25 mouse cellular contexts compared by ENCODE assay signal in the genomic region with DNA sequence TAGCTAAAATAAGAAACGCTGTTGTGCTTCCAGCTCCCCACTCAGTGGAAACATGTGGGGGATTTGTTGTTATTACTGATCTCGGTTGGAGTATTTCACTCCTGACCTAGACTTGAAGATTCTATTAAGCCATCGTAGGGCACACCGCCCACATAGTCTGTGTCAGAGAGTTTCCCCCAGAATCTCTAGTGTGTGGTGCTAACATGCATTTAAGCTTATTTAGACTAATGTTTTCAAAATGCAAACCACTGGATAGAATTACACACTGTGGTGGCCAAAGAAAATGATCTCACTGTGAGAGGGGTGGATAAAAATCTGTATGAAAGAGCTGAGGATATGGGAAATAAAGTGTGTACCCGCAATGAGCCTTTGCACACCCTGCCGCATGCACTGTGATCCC.
DNase-seq lines count a peak whose midpoint lies in the region; ATAC-seq lines count a peak whose summit lies in the region.
"Had no signal": no experiment of that assay in that cellular context is flagged by ENCODE, and none has a peak within 500 bp of the region (broad histone marks: within the 10 kb centered on the region; RNA-seq: fewer than 3 reads in every experiment).

No protein-coding gene starts in this region.

- H3K27me3 ChIP-seq in forebrain, embryonic 14.5 days (replicated peaks; ENCODE audit: control insufficient read depth, insufficient read depth, low read length), result no peaks in the 10 kb centered on the region
- no peaks in the 10 kb centered on the region for H3K27me3 ChIP-seq in forebrain, embryonic 13.5 days
- H3K27me3 ChIP-seq in midbrain, embryonic 11.5 days (ENCODE audit: control insufficient read depth, insufficient read depth, low read length), result no peaks in the 10 kb centered on the region
- no peaks in the 10 kb centered on the region for H3K27me3 ChIP-seq in midbrain, embryonic 14.5 days (ENCODE audit: control insufficient read depth, insufficient read depth, low read length)
- no peaks in the 10 kb centered on the region for H3K27me3 ChIP-seq in embryonic facial prominence, embryonic 12.5 days
- H3K27me3 ChIP-seq: liver, embryonic 13.5 days; neural tube, embryonic 13.5 days had no signal

- ATAC-seq in forebrain, embryonic 14.5 days, result no peak
- ATAC-seq in forebrain, embryonic 13.5 days, result no peak
- no peak for ATAC-seq in midbrain, embryonic 11.5 days (ENCODE audit: low FRiP score)
- no peak for ATAC-seq in midbrain, embryonic 14.5 days (ENCODE audit: low FRiP score, low TSS enrichment)
- no peak for ATAC-seq in embryonic facial prominence, embryonic 12.5 days (ENCODE audit: insufficient number of reproducible peaks, insufficient read depth, low FRiP score, low TSS enrichment)
- ATAC-seq in megakaryocyte, adult 5-6 weeks (ENCODE audit: poor library complexity, severe bottlenecking), result no peak
- ATAC-seq: CD4-positive, CD25-positive, alpha-beta regulatory T cell, adult 4 months; forebrain, embryonic 16.5 days; intestine, postnatal 0 days; midbrain, embryonic 16.5 days had no signal

- no peak overlapping the region for H3K27ac ChIP-seq in forebrain, embryonic 14.5 days (ENCODE audit: low read depth, low read length)
- no peak overlapping the region; the same call in 1 of the 2 replicates for H3K27ac ChIP-seq in forebrain, embryonic 13.5 days
- no peak overlapping the region for H3K27ac ChIP-seq in midbrain, embryonic 11.5 days (ENCODE audit: low read depth, low read length)
- no peak overlapping the region for H3K27ac ChIP-seq in midbrain, embryonic 14.5 days (replicated peaks; ENCODE audit: low read depth, low read length)
- 0 out of 2 replicates have a peak overlapping the region, but pooled peaks have one; percentile 46 for H3K27ac ChIP-seq in embryonic facial prominence, embryonic 12.5 days
- H3K27ac ChIP-seq: liver, embryonic 13.5 days; neural tube, embryonic 13.5 days had no signal

- H3K4me3 ChIP-seq in forebrain, embryonic 14.5 days (ENCODE audit: low read depth, low read length), result no peak overlapping the region
- no peak overlapping the region for H3K4me3 ChIP-seq in forebrain, embryonic 13.5 days
- H3K4me3 ChIP-seq in midbrain, embryonic 11.5 days (ENCODE audit: low read depth, low read length), result no peak overlapping the region
- H3K4me3 ChIP-seq in midbrain, embryonic 14.5 days (replicated peaks; ENCODE audit: low read depth, low read length), result no peak overlapping the region
- no peak overlapping the region for H3K4me3 ChIP-seq in embryonic facial prominence, embryonic 12.5 days
- H3K4me3 ChIP-seq: liver, embryonic 13.5 days; myocyte; neural tube, embryonic 13.5 days had no signal

- no peak overlapping the region for H3K9ac ChIP-seq in forebrain, embryonic 14.5 days (ENCODE audit: low read length)
- no peak overlapping the region for H3K9ac ChIP-seq in forebrain, embryonic 13.5 days
- no peak overlapping the region for H3K9ac ChIP-seq in midbrain, embryonic 11.5 days (ENCODE audit: low read length)
- H3K9ac ChIP-seq in midbrain, embryonic 14.5 days (replicated peaks; ENCODE audit: low read length), result no peak overlapping the region
- no peak overlapping the region for H3K9ac ChIP-seq in embryonic facial prominence, embryonic 12.5 days
- H3K9ac ChIP-seq: liver, embryonic 13.5 days; lung, embryonic 14.5 days; neural tube, embryonic 13.5 days had no signal

- no peak overlapping the region for H3K4me2 ChIP-seq in forebrain, embryonic 14.5 days (ENCODE audit: low read length)
- no peak overlapping the region for H3K4me2 ChIP-seq in forebrain, embryonic 13.5 days
- H3K4me2 ChIP-seq in midbrain, embryonic 11.5 days, result no peak overlapping the region
- no peak overlapping the region for H3K4me2 ChIP-seq in midbrain, embryonic 14.5 days (ENCODE audit: low read length)
- no peak overlapping the region for H3K4me2 ChIP-seq in embryonic facial prominence, embryonic 12.5 days (replicated peaks)
- H3K4me2 ChIP-seq: heart, embryonic 11.5 days; liver, embryonic 13.5 days; lung, embryonic 14.5 days; neural tube, embryonic 13.5 days had no signal

- WGBS in forebrain, embryonic 14.5 days, result 66% methylated on average over 6 of the region's 6 CpGs
- 68% methylated on average over 6 of the region's 6 CpGs for WGBS in forebrain, embryonic 13.5 days
- WGBS in midbrain, embryonic 11.5 days, result 56% methylated on average over 6 of the region's 6 CpGs
- WGBS in midbrain, embryonic 14.5 days, result 48% methylated on average over 6 of the region's 6 CpGs
- WGBS in embryonic facial prominence, embryonic 12.5 days, result 27% methylated on average over 6 of the region's 6 CpGs

- H3K9me3 ChIP-seq in forebrain, embryonic 14.5 days (replicated peaks; ENCODE audit: control insufficient read depth, low read length), result no peaks in the 10 kb centered on the region
- H3K9me3 ChIP-seq in forebrain, embryonic 13.5 days (replicated peaks), result no peaks in the 10 kb centered on the region
- no peaks in the 10 kb centered on the region for H3K9me3 ChIP-seq in midbrain, embryonic 11.5 days (ENCODE audit: control insufficient read depth, low read length)
- no peaks in the 10 kb centered on the region for H3K9me3 ChIP-seq in midbrain, embryonic 14.5 days (ENCODE audit: control insufficient read depth, low read length)
- H3K9me3 ChIP-seq in embryonic facial prominence, embryonic 12.5 days, result no peaks in the 10 kb centered on the region
- H3K9me3 ChIP-seq: liver, embryonic 13.5 days; neural tube, embryonic 13.5 days had no signal

- peak; percentile 3 for DNase-seq in forebrain, embryonic 14.5 days (ENCODE audit: low spot score)
- peak; percentile 82 for DNase-seq in midbrain, embryonic 11.5 days (ENCODE audit: low spot score, missing footprints)
- DNase-seq in midbrain, embryonic 14.5 days, result no peak
- DNase-seq in lung, adult 18-20 months, result no peak
- DNase-seq: cerebellum, adult 18-20 months; cerebellum, postnatal 36 days; embryo, embryonic 11 days; gastrocnemius, postnatal 14 days; heart, adult 11 months; heart, postnatal 14 days; kidney, postnatal 10 days; liver, embryonic 13.5 days; lung, embryonic 14.5 days; thymus, adult 2 months; thymus, postnatal 4 days had no signal

- H3K4me1 ChIP-seq in forebrain, embryonic 14.5 days (ENCODE audit: control insufficient read depth, insufficient read depth, low read length), result no peaks in the 10 kb centered on the region
- H3K4me1 ChIP-seq in forebrain, embryonic 13.5 days, result peaks cover 10% of the 10 kb centered on the region
- H3K4me1 ChIP-seq in midbrain, embryonic 11.5 days (ENCODE audit: control insufficient read depth, insufficient read depth, low read length), result no peaks in the 10 kb centered on the region
- H3K4me1 ChIP-seq in midbrain, embryonic 14.5 days (ENCODE audit: control insufficient read depth, insufficient read depth, low read length), result peaks cover 11% of the 10 kb centered on the region; the same call in 1 of the 2 replicates
- peaks cover 27% of the 10 kb centered on the region for H3K4me1 ChIP-seq in embryonic facial prominence, embryonic 12.5 days
- H3K4me1 ChIP-seq: liver, embryonic 13.5 days had no signal

- no peaks in the 10 kb centered on the region for H3K36me3 ChIP-seq in forebrain, embryonic 14.5 days (ENCODE audit: control insufficient read depth, insufficient read depth, low read length)
- no peaks in the 10 kb centered on the region for H3K36me3 ChIP-seq in forebrain, embryonic 13.5 days (ENCODE audit: poor library complexity, severe bottlenecking)
- no peaks in the 10 kb centered on the region for H3K36me3 ChIP-seq in midbrain, embryonic 11.5 days (ENCODE audit: control insufficient read depth, insufficient read depth, low read length)
- no peaks in the 10 kb centered on the region for H3K36me3 ChIP-seq in midbrain, embryonic 14.5 days (ENCODE audit: control insufficient read depth, insufficient read depth, low read length)
- H3K36me3 ChIP-seq in embryonic facial prominence, embryonic 12.5 days, result no peaks in the 10 kb centered on the region
- H3K36me3 ChIP-seq: liver, embryonic 13.5 days; neural tube, embryonic 13.5 days had no signal

Comparison
In these comparisons a context has a peak if more than half of its experiments do, and no peak if none do; other contexts are left out.
1. DNase-seq: peak in forebrain, embryonic 14.5 days (single experiment) and midbrain, embryonic 11.5 days (single experiment); none in midbrain, embryonic 14.5 days (single experiment) and lung, adult 18-20 months (0 of 2).